Mouse (Mus musculus): ENCODE data around the gene Chit1. TPM values are rescaled to one million over a fixed set of nuclear protein-coding genes. Genes with fewer than 3 reads are reported as not detected.

Chit1 gene
- total RNA-seq (2017) = 0.53 and 0.55 TPM in 2 replicates

DNA sequence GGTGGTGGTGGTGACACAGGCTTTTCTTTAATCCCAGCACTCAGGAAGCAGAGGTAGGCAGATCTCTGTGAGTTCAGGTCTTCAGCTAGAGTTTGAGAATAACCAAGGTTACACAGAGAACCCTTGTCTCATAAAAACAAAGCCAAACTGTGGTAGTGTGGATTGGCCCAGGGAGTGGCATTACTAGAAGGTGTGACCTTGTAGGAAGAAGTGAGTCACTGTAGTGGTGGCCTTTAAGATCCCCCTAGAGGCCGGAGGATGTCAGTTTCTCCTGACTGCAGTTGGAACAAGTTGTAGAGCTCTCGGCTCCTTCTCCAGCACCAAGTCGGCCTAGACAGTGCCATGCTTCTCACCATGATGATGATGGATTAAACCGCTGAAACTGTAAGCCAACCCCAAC is at the start of gene Chit1:
Chit1 (plus strand) TSS at position 264 of the 400 bp plus-strand sequence.
- peak; percentile 71 for ATAC-seq (replicated peaks; ENCODE audit: low read depth, poor library complexity, severe bottlenecking)

DNA sequence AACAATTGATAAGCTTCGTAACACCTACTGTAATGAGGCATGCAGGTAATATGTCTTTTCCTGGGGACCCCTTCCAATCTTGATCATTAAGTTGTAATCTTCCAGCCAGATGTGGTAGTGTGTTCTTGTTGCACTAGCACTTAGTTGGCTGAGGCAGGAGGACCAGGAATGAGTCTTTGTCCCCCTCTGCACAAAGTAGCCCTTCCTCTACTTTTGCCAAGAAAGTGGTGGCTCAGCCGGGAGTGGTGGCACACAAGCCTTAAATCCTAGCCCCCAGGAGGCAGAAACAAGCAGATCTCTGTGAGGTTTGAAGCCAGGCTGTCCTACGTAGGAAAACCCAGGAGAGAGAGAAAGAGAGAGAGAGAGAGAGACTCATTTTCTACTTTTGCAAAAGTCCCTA is 49.1 kb upstream of the Chit1 start:
- no peak for ATAC-seq (replicated peaks; ENCODE audit: low read depth, poor library complexity, severe bottlenecking)

DNA sequence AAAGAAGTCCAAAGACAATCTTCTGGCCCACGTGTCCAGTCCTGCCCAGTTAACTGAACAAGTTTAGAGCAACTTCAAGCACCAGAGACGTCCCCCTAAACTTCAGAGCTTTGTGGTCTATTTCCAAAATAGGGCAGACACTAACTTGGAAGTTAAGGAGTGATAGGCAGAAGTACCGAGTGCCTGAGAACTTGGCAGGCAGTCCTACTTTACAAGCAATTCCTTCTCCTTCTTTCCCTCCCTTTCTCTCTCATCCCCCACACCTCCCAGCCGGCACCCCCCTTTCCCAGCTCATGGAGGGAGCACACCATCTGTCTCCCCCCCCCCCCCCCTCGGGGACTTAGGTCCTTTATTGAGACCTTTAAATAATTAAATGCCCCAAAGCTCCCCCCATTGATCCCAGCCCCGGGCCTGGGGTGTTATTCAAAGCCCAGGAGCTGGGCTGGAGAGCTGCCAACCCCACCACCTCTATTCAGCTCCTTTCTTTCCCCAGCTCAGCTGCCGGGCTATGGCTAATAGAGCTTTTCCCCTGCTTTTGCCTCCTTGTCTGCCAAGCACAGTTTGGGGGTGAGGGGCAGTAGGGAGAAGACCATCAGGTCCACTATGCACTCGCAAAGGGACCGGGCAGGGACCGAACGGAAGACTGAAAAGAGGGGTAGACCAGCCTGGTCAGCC is 48.5 kb upstream of the Chit1 start:
- no peak for ATAC-seq (replicated peaks; ENCODE audit: low read depth, poor library complexity, severe bottlenecking)

DNA sequence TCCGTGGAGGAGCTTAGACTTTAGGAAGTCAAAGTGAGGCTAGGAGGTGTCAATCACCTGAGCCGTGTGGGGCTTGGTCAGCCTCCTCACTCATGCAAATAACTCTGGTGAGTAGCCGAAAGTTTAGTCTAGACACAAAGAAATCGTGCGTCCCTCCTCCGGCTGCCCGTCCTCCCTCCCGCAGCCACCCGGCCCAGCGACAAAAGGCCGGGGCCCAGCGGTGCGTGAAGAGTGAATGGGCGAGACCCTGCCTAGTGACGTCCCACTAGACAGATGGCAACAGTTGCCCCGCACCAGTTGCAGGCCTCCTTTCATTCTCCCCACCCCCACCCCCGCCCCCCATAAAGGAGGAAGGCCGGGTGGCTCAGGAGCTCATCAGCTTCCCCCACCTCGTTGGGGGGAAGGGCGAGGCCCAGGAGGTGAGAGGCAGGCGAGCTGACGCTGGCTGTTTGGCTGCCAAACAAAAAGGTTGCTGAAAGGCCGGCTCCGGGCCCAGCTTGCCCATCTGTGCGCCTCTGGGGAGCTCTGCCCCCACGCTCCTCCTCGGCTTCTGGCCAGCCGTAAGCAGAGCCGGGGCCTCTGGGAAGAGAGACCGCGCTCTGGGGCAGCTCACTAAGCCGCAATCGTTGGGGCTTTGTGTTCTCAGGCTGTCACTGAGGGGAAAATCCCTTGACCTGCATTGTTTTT is 47.8 kb upstream of the Chit1 start:
- no peak for ATAC-seq (replicated peaks; ENCODE audit: low read depth, poor library complexity, severe bottlenecking)

DNA sequence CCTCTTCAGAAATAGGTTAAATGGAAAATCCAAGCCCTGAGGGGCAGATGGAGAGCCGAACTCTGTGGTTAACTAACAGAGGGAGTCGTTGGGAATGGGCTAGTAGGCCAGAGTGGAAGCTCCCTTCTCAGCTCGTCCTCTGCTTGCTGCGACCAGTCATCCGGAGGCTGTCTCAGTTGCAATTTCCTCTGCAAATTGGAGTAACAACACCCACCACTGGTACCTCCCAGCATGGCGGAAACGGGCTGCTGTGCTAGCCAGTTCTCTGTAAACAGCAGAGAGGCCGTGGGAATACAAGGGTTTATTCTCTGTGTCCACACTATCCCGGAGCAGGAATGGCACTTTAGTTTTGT is 47.3 kb upstream of the Chit1 start:
- ATAC-seq (replicated peaks; ENCODE audit: low read depth, poor library complexity, severe bottlenecking) = no peak

DNA sequence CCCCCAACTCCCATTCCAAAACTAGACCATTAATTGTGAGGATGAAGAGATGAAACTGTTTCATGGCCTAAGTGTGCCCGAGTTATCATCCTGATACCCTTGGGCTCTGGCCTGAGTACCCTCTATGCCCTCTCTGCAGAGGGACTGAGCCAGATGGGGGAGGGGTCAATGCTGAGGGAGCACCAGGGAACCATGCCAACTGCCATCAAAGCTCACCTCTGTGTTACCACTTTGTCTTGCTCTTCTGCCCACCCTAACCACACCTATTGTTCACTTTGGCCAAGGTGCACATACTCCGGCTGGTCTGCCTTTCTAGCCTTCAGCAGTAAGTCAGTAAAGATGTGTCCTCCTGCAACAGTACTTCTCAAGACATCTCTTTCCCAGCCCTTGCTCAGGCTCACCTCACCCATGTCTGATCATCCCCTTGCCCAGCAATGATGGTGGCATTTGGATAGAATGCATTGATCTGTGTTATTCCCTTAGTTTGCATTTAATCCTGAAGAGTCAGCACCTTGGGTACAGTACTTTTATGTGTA is 46.7 kb upstream of the Chit1 start:
- ATAC-seq (replicated peaks; ENCODE audit: low read depth, poor library complexity, severe bottlenecking) = no peak

DNA sequence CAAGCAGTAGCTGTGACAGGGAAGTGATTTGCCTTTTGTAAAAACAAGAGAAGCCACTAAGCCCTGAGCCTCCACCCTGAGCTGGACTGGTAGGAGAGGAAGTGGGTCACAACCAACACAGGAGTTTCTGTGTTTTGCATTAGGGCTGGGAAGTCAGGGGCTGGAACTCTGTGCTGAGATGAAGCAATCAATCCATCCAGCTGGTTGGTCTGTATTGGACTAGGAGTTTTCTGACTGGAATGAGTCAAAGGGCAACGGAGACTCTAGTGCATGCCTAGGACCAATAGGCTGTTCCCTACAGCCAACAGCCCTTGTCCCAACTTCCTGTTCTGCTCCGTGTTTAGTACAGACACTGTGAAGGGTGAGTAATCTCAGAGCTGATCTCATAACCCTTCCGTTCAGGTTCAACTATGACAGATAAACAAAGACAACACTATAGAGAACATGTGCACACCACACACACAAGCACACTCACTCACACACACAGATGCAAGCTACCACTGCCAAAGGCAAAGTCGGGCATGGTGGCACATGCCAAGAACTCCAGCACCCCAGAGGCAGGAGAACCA is 45.7 kb upstream of the Chit1 start:
- ATAC-seq (replicated peaks; ENCODE audit: low read depth, poor library complexity, severe bottlenecking) = peak; percentile 26

DNA sequence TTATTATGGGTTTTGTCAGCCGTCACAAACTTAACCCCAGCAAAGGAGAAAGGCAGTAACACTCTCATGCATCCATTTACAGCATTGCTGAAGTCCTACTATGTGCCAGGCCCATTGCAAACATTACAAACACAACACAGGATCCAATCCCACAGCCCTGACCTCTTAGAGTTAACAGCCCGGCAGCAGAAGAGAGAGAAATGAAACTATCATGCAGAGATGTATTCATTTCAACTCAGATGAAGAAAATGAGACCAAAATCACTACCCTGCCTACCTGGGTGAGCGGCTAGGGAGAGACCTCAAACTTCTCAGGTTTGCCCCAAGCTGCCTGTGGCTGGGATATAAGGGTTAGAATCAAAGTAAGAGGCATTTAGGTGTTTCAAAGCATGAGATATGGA is 44.5 kb upstream of the Chit1 start:
- ATAC-seq (replicated peaks; ENCODE audit: low read depth, poor library complexity, severe bottlenecking) = no peak

DNA sequence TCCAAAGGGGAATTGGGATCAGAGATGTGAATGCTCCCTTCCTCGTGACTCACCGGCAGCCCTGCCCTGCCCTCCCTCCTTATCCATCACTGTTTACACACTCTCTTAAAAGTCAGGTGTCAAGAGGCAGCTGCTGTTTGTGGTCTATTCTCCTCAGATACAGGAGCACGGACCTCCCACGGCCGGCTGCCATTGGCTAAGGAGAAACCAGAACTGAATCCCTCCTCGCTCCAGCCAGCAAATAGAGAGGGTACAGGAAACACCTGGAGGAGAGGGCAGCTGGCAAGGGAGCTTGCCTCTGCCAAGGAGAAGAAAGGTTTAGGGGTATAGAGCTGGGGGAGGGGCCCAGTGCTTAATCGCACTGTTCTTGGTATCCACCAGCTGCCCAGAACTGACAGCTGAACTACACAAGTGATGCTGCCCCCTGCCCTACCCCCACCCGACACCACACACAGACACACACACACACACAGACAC is 43.9 kb upstream of the Chit1 start:
- peak; percentile 68 for ATAC-seq (replicated peaks; ENCODE audit: low read depth, poor library complexity, severe bottlenecking)

DNA sequence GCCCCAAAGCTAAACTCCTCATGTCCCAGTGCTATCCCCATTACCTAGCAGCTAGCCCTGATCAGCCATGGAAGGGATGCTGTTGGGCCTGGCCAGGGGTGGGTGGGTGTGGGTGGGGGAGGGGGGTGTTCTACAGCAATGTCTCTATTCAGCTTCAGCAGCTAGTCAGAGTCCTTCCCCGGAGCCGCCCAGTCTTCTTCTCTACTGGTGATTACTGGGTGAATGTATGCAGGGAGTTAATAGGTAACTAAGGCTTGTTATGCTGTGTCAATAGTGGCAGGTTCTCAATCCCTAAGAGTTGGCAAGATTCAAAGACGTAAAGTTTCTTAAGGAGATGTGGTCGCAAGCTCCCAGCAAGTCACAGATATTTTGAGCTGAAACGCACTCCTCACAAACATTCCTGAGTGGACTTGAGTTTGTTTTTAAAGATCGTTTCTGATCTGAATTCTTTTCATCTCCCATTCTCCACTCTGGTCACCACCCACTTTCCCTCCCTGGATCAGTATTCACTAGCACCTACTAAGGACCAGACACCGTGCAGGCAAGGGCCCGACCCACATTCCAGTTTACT is 40.9 kb upstream of the Chit1 start:
- ATAC-seq (replicated peaks; ENCODE audit: low read depth, poor library complexity, severe bottlenecking) = no peak

DNA sequence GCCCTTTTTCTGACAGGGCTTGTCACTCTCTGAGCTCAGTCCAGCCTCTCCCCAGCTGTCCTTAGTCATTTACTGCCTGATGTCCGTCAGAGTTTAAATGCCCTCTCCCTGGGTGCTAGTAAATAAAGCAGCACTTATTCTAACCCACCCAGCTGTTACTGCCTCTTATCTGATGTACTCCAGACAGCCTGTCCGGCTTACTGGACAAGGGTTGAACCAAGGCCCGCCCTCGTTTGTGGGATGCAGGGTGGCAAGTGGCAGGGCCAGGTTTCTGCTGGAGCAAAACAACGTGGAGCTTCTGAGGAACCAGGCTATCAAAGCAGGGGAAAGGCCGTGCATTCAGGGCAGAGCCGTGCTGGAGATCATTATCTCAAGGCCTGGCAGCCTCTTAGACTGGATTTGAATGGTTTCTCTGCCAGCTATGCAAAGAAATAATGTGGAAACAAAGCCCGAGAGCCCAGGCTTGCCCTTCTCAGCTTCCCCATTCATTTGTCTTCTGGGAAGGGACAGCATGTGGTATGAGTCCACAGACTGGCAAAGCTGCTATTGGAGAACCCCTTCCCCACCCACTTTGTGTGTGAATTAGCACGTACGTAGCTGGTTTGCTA is 39.5 kb upstream of the Chit1 start:
- ATAC-seq (replicated peaks; ENCODE audit: low read depth, poor library complexity, severe bottlenecking) = no peak

DNA sequence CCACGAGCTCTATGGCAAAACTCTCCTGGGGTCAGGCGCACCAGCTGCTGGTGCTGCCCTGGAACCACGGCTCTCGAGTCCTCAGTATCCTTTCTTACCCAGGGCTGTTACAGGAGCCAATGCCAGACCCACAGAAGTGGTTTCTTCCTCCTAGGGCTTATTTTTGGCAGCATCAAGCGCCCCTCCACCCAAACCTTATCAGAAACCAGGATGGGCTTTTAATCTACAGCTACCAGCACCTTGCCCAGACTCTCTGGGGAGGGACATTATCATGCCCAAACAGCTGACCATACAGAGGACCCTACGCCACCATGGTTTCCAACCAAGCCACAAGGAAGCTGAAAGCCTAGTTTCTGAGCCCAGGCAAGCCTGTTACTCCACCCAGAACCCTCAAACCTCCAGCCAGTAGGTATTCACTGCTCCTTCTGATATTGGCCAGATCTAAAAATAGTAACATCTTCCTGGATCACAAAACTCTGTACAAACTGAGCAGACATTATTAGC is 37.9 kb upstream of the Chit1 start:
- ATAC-seq (replicated peaks; ENCODE audit: low read depth, poor library complexity, severe bottlenecking) = peak; percentile 68

DNA sequence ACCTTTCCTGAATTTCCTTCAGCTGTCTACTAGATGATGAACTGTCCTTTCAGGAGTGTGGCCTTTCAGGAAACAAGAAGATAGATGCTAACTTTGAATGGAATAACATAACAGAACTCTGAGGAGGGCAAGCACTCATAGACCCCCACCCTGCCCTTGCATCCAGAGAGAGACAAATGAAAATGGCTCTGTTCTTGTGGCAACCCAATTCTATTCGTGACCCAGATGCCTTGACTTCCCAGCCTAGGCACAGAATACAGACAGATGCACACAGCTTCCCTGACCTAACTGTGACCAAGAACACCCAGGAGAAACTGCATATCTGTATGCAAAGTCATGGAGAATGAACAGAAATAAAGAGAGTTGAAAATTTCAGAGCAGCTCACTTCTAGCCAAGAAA is 37.4 kb upstream of the Chit1 start:
- no peak for ATAC-seq (replicated peaks; ENCODE audit: low read depth, poor library complexity, severe bottlenecking)

DNA sequence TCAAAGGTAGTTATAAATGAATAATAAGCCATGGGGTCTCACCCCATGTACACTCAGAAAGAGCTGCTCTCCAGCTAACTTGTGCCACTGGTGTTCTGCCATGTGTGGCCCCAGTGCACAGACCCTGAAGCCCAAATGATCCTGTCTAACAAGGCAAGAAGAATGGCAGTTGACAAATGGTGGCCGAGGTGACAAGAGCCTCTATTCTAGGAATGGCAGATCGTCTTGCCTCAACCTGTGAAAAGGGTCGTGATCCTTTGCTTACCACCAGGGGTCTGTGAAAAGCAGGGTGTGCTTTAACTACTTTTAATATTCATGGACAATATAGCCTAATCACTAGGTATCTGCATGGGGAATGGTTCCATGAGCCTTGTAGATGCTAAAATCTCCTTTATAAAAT is 36.9 kb upstream of the Chit1 start:
- ATAC-seq (replicated peaks; ENCODE audit: low read depth, poor library complexity, severe bottlenecking) = no peak

DNA sequence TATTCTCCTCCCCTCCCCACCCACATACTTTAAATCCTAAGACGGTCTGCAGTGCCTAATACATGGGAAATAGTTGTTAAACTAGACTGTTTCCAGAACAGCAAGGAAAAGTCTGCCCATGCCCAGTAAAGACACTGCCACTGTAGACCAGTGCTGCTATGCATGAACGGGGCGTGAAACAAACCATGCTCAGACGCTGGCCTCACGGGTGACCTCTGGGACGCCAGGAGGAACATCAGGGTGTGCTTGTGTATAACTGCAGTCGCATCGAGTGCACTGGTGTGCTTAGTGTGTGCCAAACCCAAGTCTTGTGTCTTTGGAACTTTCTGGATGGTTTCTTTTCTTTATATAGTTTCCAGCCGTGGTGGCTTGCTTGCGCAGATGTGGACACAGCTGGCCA is 36.4 kb upstream of the Chit1 start:
- no peak for ATAC-seq (replicated peaks; ENCODE audit: low read depth, poor library complexity, severe bottlenecking)

DNA sequence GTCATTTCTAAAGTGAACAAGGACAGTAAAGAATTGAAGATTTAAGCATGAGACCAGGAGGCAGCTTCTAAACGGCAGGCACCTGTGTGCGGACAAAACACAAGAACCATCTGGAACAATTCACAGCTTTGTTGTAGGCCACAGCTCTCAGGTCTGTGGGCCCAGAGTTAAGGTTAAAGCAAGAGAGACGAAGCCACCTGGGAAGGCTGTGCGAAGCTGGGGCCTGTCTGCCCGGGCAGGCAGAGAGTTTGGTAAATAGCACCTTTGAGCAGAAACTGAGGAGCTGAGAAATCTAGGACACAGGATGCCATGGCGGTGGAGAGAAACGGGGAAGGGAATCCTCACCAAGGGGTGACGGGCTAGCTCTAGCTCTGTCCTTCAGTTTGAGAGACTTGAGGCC is 35.5 kb upstream of the Chit1 start:
- no peak for ATAC-seq (replicated peaks; ENCODE audit: low read depth, poor library complexity, severe bottlenecking)

DNA sequence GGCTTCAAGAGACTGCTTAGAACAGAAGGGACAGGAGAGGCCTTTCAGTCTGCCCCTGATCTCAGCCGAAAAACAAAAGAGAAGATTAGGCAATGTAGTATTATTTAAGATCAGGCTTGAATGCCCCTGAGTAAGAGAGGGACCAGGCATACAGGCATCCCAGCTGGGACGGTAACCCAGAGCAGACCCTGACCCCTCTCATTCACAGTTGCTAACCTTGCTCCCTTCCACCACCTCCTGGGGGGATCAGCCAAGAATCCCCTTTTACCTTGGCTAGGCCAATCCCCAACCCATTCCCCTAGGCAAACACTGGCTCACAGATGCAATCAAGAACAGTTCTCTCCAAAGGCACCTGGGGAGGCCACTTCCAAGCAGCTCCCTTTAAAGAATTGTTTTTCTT is 34.3 kb upstream of the Chit1 start:
- no peak for ATAC-seq (replicated peaks; ENCODE audit: low read depth, poor library complexity, severe bottlenecking)

DNA sequence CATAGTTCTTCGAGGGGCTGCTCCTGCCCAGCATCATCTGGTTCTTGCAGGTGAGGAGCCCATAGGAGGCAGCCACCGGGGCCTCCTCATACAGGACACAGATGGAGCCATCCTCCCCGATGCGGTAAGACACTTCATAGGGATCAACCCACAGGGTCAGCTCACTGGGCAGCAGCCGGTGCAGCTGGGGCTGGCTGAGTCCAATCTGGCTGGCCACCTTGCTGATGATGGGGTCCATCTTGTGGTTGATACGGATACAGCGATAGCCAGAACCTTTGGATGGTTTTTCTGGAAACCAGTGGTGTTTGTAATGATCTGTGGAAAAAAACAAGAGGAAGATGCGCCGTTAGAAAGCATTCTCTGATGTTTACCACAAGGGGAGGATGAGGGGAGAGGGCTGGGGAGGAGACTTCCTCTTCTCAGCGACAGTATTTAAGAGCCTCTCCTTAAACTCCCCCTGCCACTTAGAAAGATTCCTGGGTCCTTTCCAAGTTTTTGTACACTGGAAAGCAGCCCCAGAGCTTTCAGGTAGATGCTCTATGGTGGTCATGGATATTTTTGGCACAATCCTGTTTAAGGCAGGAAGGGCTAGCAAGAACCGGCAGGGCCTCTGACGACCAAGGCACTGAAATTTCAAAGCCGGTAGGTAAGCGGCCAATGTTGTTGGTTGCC is 33.5 kb upstream of the Chit1 start:
- ATAC-seq (replicated peaks; ENCODE audit: low read depth, poor library complexity, severe bottlenecking) = peak; percentile 23

DNA sequence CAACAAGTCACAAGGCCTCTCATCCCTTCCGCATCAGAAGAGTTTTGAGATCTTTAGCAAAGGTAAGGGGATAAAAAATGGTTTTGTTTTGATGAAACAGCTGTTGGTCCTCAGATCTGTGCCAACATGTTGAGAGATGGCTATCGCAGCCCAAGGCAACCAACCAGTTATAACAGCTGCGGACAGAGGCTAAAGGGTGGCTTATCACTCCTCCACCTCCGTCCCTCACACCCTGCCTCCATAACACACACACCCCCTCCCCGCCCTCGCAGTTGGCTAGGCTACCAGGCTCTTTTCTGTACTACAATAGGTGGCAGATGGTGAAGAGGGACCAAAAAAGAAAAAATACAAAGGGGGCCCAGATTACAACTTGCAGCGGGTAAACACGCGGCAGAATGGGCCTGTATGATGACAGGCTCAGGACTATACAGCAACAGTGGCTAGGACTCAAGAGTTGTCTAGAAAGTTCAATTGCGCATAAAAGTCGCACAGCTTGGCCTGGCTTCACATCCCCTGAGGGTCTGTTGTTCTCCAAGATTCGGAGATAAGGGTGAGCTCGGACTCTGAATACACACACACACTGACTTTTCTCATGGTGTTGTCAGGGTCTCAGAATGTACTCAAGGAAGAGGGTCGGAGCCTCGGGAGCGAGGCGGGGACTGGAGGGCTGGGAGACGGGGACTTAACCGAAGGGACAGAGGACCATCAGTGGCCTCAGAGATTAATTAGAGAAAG is 32.8 kb upstream of the Chit1 start:
- no peak for ATAC-seq (replicated peaks; ENCODE audit: low read depth, poor library complexity, severe bottlenecking)
